Mouse (Mus musculus): ENCODE data around the gene Crb3.

Crb3 gene

DNA sequence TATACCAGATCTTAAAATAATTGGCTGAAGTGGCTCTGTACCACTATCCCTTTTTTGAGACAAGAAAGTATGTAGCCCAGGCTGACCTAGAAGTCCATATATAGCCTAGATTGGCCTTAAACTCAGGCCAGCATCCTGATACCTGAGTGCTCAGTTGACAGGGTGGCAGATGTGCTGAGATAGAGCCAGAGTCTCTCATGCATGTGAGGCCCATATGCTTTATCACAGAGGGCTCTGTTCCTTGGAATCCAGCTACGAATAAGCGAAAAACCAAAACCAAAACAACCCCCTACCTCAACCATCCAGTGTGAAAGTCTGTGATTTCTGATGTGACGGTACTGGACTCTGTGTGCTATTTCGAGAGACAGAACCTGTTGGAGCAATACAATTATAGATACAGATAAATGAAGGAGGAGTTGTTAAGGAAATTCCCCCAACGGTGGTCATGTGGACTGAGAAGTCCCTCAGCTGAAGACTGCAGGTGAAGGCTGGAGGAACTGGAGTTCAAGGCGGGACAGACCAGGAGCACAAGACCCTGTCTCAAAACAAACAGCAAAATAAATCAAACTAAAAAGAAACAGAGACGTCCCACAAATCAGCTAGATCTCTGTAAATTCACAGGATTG, 49.2 kb downstream of the Crb3 start:
- DNase-seq: no peak

DNA sequence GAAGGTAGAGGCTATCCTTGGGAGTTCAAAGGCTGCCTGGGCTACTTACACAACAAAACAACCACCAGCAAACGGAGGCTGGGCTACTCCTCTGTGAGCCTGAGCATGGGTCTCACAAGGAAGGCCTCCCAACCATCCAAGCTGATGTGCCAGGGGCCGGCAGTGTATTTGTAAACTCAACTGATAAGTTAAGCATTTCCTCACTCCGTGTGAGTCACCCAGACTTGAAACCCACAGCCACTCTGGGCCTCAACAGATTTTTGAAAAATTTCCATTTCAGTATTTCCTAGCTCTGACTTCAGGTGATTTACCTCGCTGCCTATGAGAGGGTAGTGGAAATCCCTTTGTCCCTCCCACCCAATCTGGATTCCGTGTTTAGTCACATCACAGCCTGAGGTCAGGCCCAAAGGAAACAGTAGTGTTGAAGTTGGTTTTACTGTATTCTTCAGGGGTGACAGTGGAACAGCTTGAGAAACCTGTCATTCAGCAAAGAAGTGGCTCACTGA, 49.8 kb downstream of the Crb3 start:
- no peak for DNase-seq

- no peak for DNase-seq
These were observed 51.1 kb downstream of the Crb3 start for GRCm38 (mm10) chr17:57110005-57110404.

DNA sequence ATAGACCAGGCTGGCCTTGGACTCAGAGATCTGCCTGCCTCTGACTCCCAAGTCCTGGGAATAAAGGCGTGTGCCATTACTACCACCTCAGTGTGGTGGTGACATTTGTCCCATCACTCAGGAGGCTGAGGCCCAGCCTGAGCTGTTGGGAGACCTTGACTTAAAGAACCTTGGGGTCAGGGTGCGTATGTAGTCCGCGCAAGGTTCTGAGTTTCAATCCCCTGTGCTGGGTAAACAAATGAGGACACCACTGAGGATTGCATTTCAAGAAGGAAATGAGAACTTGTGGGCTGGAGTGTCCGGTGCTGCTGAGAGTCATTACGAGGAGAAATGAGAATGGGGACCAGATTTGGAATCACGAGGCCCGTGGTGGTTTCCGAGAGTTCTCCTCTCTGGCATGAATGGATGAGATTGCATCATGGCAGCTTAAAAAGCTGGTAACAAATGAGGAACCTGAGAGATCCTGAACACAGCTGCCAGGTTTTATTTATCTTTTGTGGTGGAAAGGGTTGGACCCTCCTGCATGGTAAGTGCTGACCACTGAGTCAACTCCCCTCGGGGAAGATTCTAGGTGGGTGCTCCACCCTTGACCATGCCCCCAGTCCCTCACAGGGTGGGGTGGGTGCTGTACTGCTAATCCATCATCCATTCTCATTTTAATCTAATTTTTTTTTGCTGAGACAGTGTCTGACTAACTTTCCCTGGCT, 54.0 kb downstream of the Crb3 start:
- DNase-seq: no peak

Measured in cerebellum, adult 9-11 months (tissue).